Mouse (Mus musculus) layer of hippocampus, postnatal 10 days (tissue): ENCODE data around the gene Trim44. TPM values are rescaled to one million over a fixed set of nuclear protein-coding genes. Genes with fewer than 3 reads are reported as not detected.
A peak's percentile ranks its signal among the peaks of the same experiment; 100 is the strongest.

Source experiments
- DNase-seq, 2 experiments: peaks; one replicate each; pipeline ENCODE4 v3.0.0; 2021; ENCODE audit warnings: low spot score in 2 of 2
- total RNA-seq, 2 experiments: library from RNA; stranded (reverse); gene quantifications; 2 replicates each; pipeline ENCODE4 v1.2.3; 2021

Gene Trim44
- total RNA-seq, 2 experiments from 2014 or later, result 162 to 165 TPM

GRCm38 (mm10) chr2:102365983-102366545, 41.6 kb downstream of the Trim44 start:
- no peak for DNase-seq

- DNase-seq, result no peak
These were observed 42.9 kb downstream of the Trim44 start for GRCm38 (mm10) chr2:102364565-102365200.

- DNase-seq, result no peak
These were observed 44.6 kb downstream of the Trim44 start for GRCm38 (mm10) chr2:102362896-102363530.

GRCm38 (mm10) chr2:102362266-102362665, 45.4 kb downstream of the Trim44 start:
- DNase-seq, result no peak

GRCm38 (mm10) chr2:102356879-102357695, 50.5 kb downstream of the Trim44 start:
- no peak for DNase-seq

- DNase-seq, result no peak
These were observed 53.6 kb downstream of the Trim44 start for GRCm38 (mm10) chr2:102354076-102354475.

GRCm38 (mm10) chr2:102341429-102341828, 66.2 kb downstream of the Trim44 start:
- DNase-seq, result no peak

- peak; percentile 27 to 44 for DNase-seq
These were observed 70.8 kb downstream of the Trim44 start for GRCm38 (mm10) chr2:102336816-102337215.

GRCm38 (mm10) chr2:102331932-102332331, 75.7 kb downstream of the Trim44 start:
- no peak for DNase-seq

- DNase-seq, result no peak
These were observed 76.5 kb downstream of the Trim44 start for GRCm38 (mm10) chr2:102331092-102331491.

GRCm38 (mm10) chr2:102325921-102326320, 81.7 kb downstream of the Trim44 start:
- DNase-seq, result no peak

GRCm38 (mm10) chr2:102324336-102324735, 83.3 kb downstream of the Trim44 start:
- DNase-seq, result no peak

GRCm38 (mm10) chr2:102316540-102316939, 91.1 kb downstream of the Trim44 start:
- DNase-seq, result no peak

GRCm38 (mm10) chr2:102315153-102315552, 92.5 kb downstream of the Trim44 start:
- no peak for DNase-seq

- DNase-seq, result no peak
These were observed 93.0 kb downstream of the Trim44 start for GRCm38 (mm10) chr2:102314610-102315009.

GRCm38 (mm10) chr2:102314068-102314467, 93.6 kb downstream of the Trim44 start:
- DNase-seq, result no peak

- no peak for DNase-seq
These were observed 94.7 kb downstream of the Trim44 start for GRCm38 (mm10) chr2:102312903-102313302.

GRCm38 (mm10) chr2:102303274-102303673, 104.4 kb downstream of the Trim44 start:
- no peak for DNase-seq

GRCm38 (mm10) chr2:102302532-102302931, 105.1 kb downstream of the Trim44 start:
- DNase-seq, result no peak

- no peak for DNase-seq
These were observed 112.8 kb downstream of the Trim44 start for GRCm38 (mm10) chr2:102294827-102295270.

- DNase-seq, result no peak
These were observed 114.4 kb downstream of the Trim44 start for GRCm38 (mm10) chr2:102293181-102293580.

- no peak for DNase-seq
These were observed 115.6 kb downstream of the Trim44 start for GRCm38 (mm10) chr2:102292051-102292450.
